Mouse (Mus musculus): ENCODE data around the gene Zfp708. TPM values are rescaled to one million over a fixed set of nuclear protein-coding genes. Genes with fewer than 3 reads are reported as not detected.

Gene Zfp708
- total RNA-seq, 2 experiments from 2014 or later: 1.0 to 5.6 TPM

Other genes with a start within 250 kb of the Zfp708 start
- gene Gm10767, start 193.1 kb downstream of the Zfp708 start, total RNA-seq (2015): 1.3 and 1.4 TPM in 2 replicates
- gene Gm10767, start 193.1 kb downstream of the Zfp708 start, total RNA-seq (2017): 0.25 and 0.27 TPM in 2 replicates
- 4.6 and 6.0 TPM in 2 replicates for gene Zfp712, start 36.8 kb downstream of the Zfp708 start, total RNA-seq (2015)
- 4.1 and 5.3 TPM in 2 replicates for gene Zfp712, start 36.8 kb downstream of the Zfp708 start, total RNA-seq (2017)
- 2.1 and 3.0 TPM in 2 replicates for gene Gm28557, start 10.6 kb upstream of the Zfp708 start, total RNA-seq (2015)
- gene Gm28557, start 10.6 kb upstream of the Zfp708 start, total RNA-seq (2017): 3.9 and 4.6 TPM in 2 replicates
- gene Rslcan18, start 18.3 kb upstream of the Zfp708 start, total RNA-seq (2015): 1.3 and 1.6 TPM in 2 replicates
- 0.20 TPM in 1 of 2 replicates, not detected in the other for gene Rslcan18, start 18.3 kb upstream of the Zfp708 start, total RNA-seq (2017)
- gene Zfp759, start 23.7 kb upstream of the Zfp708 start, total RNA-seq (2015): 4.1 and 4.7 TPM in 2 replicates
- gene Zfp759, start 23.7 kb upstream of the Zfp708 start, total RNA-seq (2017): 4.3 and 8.5 TPM in 2 replicates
- gene Rsl1, start 75.2 kb upstream of the Zfp708 start, total RNA-seq (2015): 6.4 and 8.3 TPM in 2 replicates
- gene Rsl1, start 75.2 kb upstream of the Zfp708 start, total RNA-seq (2017): 4.9 and 7.2 TPM in 2 replicates
- gene Zfp455, start 96.5 kb upstream of the Zfp708 start, total RNA-seq (2015): 2.2 and 4.7 TPM in 2 replicates
- gene Zfp455, start 96.5 kb upstream of the Zfp708 start, total RNA-seq (2017): 0.58 and 3.6 TPM in 2 replicates
- gene Zfp458, start 180.5 kb upstream of the Zfp708 start, total RNA-seq (2015): 8.0 and 8.1 TPM in 2 replicates
- gene Zfp458, start 180.5 kb upstream of the Zfp708 start, total RNA-seq (2017): 5.7 and 6.4 TPM in 2 replicates
- gene Zfp457, start 208.5 kb upstream of the Zfp708 start, total RNA-seq (2015): 0.24 and 0.81 TPM in 2 replicates
- 1.6 TPM in 1 of 2 replicates, not detected in the other for gene Zfp457, start 208.5 kb upstream of the Zfp708 start, total RNA-seq (2017)
- 5.7 and 8.7 TPM in 2 replicates for gene Zfp595, start 234.6 kb upstream of the Zfp708 start, total RNA-seq (2015)
- gene Zfp595, start 234.6 kb upstream of the Zfp708 start, total RNA-seq (2017): 3.7 and 8.6 TPM in 2 replicates